Mouse (Mus musculus) CH12.LX (cell line): ENCODE data around the gene E030030I06Rik.
"Not testable (repeated sequence)": the region's sequence is repeated elsewhere in the genome, so short reads cannot be mapped to it uniquely, and the experiment has no call there.

ENCODE experiments used
- EP300 ChIP-seq: IDR thresholded peaks from 2 replicates; pipeline ENCODE4 v1.6.1; 2011; ENCODE audit warnings: low read length, improper control_type of control experiment
- MEF2A ChIP-seq: IDR thresholded peaks from 2 replicates; pipeline ENCODE4 v1.6.1; 2014; ENCODE audit warnings: low read depth, mild to moderate bottlenecking, inconsistent platforms, low read length, improper control_type of control experiment, borderline replicate concordance
- MXI1 ChIP-seq: IDR thresholded peaks from 2 replicates; pipeline ENCODE4 v1.6.1; 2011; ENCODE audit warnings: mild to moderate bottlenecking, low read depth, low read length, improper control_type of control experiment
- RCOR1 ChIP-seq: conservative IDR thresholded peaks from 2 replicates; pipeline ENCODE4 v1.6.1; 2012; ENCODE audit warnings: low read depth, mild to moderate bottlenecking, inconsistent platforms, low read length, improper control_type of control experiment

- TF ChIP-seq MEF2A, MXI1, EP300, RCOR1: not testable (repeated sequence)
Measured at GRCm38 (mm10) chr10:22191035-22191434, 42.0 kb upstream of the E030030I06Rik start.
